Mouse (Mus musculus) layer of hippocampus, postnatal 14 days (tissue): Measurements from ENCODE around the gene Magi2. TPM values are rescaled to one million over a fixed set of nuclear protein-coding genes. Genes with fewer than 3 reads are reported as not detected.
A peak's percentile ranks its signal among the peaks of the same experiment; 100 is the strongest.

Experiments
- DNase-seq, 2 experiments: peaks; one replicate each; pipeline ENCODE4 v3.0.0; 2021 to 2022; ENCODE audit warnings: low spot score in 2 of 2, mixed read lengths in 1 of 2
- total RNA-seq, 2 experiments: library from RNA; stranded (reverse); gene quantifications; 2 replicates each; pipeline ENCODE4 v1.2.3; 2021

The Magi2 gene
- total RNA-seq, 2 experiments from 2014 or later, result 108 to 117 TPM

DNA sequence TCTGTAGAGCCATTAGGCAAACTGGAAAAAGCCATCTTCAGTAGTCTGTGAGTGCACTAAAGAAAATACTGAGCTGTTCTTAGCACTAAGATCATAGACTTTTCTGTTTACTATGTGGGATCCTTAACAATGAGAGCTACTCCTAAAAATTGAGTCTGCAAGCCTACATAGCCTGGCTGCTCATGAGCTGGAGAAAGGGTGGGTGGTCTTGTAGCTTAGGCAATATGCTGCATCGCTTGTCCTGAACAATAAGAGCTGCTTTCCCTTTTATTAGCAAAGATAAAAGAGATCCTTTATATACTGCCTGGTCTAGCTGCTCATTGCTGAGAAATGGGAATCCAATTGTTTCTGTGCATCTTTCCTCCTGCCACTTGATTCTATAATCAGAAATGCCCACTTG is 841.7 kb downstream of the Magi2 start:
- no peak for DNase-seq

- DNase-seq, result no peak
These were observed 842.2 kb downstream of the Magi2 start for GRCm38 (mm10) chr5:20068921-20069486.

- no peak for DNase-seq
These were observed 847.3 kb downstream of the Magi2 start for GRCm38 (mm10) chr5:20074101-20074500.

DNA sequence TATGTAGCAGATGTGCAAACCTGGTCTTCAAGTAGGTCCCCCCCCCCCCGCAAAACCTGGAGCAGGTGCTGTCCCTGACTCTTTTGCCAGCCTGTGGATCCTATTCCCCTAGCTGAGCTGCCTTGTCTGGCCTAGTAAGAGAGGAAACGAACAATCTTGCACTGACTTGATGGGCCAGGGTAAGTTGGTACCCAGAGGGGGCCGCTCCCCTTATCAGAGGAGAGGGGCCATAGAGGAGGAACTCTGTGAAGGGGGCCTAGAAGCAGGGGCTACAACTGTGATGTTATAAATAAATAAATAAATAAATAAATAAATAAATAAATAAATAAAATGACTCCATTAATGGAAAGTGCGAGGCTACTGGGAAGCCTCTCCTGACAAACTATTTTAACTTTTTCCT is 848.0 kb downstream of the Magi2 start:
- no peak for DNase-seq

DNA sequence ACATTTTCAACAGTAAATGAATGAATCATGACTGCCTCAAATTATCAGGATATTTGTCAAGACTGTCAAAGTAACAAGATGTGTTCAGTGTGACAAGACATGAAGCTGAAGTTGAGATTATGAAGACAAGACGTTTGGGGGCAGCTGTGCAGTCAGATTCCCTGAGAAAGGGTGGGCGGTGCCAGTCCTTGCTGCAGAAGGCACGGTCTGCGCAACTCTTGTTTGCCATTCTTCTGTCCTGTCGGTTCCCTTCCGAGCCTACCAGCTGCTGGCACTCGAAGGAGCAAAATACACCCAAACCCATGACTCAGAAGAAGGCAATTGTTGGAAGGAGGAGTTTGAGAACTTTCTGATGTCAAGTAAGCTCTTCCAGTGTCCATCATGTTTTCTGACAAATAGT is 852.1 kb downstream of the Magi2 start:
- DNase-seq, result peak; percentile 31 to 35

DNA sequence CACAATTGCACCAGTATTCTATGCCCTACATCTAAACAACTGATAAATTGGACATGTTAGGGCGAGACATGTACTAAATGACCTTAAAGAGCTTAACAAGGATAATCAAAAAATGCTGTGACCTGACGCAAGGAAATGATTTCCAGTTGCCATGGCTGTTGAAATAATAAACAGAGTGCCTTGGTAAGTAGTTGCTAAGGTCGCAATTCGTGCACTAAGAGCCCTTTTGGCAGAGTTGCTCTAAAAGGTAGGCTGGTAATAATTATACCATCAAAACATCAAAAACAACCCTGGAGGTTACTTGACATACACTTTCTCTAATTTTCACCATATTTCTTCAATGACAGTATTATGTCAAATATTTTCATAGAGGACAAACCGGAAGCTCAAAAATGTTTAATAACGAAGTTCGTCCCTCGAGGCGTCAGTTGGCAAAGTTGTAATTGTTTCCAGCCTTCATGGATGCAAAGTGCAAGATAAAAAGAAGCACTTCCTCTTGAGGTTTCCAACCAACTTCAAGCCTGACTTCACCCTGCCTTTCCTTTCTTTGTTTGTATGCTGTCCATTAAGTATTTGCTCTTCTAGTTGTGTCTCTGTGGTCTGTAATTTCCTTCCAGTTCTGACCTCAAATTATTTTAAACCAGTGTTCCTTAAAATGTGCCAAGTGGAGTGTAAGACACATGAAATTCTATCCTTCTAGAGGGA is 853.9 kb downstream of the Magi2 start:
- DNase-seq, result no peak

GRCm38 (mm10) chr5:20082368-20082767 is 855.5 kb downstream of the Magi2 start:
- no peak for DNase-seq

DNA sequence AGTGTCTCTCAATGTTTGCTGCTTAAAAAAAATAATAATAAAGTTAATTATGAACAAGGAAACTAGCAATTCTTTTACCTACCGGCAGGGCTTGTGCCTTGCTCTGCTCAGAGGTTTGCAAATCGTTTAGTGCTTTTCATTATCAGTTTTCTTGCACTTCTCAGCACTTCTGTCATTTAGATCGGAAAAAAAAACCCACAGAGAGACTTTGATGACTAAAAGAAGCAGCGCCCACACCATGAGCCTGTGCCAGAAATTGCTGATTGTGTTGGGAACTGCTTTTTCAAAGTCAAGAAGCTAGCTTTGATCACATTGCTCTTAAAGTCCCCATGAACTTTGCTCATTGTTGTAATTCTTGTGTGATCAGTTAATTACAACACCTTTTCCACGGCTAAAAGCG is 860.2 kb downstream of the Magi2 start:
- DNase-seq, result peak in 1 of 2 experiments; percentile 42

GRCm38 (mm10) chr5:20103869-20104268 is 877.0 kb downstream of the Magi2 start:
- no peak for DNase-seq

GRCm38 (mm10) chr5:20104496-20104895 is 877.7 kb downstream of the Magi2 start:
- no peak for DNase-seq

DNA sequence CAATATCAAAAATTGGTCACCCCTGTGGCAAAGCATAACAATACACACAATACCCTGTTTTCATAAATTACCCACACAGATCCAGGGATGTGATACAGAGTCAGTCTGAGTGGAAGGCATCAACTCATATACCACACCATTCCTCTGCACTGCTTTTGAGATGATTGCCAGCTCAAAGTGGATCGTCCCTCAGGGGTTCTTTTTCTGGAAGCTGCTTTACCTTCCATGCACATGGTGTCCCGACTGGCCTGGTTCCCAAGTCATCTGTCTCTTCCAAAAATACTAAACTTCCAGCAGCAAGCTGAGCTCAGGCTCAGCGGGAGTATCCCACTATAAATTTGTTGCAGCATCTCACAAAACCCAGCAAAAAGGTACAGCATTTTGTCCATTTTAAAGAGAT is 882.7 kb downstream of the Magi2 start:
- DNase-seq, result no peak

GRCm38 (mm10) chr5:20117156-20117555 is 890.3 kb downstream of the Magi2 start:
- no peak for DNase-seq

GRCm38 (mm10) chr5:20140235-20140634 is 913.4 kb downstream of the Magi2 start:
- no peak for DNase-seq

DNA sequence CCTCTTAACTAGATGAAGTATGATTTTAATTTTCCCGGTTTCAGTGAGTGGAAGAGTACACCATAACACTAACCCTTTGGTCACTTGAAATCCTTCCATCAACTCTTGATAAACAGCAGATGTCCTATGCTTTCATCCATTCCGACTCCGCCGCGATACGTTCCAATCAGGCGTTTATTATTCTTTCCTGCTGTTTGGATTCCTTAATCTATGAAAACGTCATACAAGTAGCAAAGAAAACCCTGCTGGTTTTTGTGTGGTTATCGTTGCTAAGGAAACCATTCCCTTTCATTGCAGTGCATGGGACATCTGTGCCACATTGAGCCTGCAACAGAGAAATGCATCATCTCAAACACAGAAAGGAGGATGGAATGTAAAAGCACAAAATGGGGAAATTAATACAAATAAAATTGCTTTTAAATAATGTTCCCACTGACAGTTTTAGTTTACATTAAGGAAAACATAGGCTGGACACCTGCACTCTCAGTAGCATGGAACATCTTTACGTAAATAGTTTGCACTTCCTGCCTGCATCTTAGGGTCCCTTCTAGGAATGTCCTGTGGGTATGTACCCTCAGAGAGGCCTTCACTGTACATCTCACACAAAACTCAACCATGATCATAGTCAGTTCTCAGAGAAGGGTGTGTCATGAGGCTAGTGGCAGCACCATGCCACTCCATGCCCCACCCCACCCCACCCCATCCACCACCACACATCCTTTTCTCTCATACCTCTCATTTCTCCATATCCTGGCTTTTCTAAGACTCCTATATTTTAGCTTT is 914.0 kb downstream of the Magi2 start:
- DNase-seq, result peak in 1 of 2 experiments; percentile 64

DNA sequence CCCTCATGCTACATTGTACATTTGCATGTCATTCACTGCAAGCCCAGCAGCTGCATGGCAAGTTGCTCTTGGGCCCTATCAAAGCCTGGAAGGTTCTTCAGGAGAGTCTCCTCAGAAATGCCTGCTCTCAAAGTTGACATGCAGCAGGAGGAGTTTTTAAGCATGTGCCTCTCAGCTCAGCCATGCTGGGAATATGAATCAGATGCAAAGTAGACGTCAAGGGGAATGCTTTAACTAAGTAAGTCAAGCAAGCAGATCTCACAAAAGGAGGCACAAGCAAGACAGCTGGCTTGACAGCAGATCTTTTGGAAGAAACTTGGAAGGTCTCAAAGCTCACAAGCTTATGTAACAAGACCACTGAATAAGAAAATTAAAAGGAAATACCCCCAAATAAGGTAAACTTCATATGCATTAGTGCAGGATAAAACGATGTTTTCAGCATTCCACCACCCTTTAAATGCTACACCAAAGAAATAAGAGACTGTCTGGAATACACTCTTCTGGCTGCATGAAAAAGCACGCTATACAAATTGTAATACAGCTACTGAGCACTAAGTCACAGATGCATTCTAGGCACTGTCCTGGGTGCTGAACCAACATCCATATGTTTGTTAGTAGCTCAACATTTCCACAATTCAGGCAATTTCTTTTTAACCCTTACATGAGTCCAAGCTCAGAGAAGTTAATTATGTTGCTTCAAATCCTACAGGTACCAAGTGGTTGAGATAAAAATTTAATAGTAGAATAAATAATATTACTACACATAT is 926.7 kb downstream of the Magi2 start:
- DNase-seq, result peak in 1 of 2 experiments; percentile 34

DNA sequence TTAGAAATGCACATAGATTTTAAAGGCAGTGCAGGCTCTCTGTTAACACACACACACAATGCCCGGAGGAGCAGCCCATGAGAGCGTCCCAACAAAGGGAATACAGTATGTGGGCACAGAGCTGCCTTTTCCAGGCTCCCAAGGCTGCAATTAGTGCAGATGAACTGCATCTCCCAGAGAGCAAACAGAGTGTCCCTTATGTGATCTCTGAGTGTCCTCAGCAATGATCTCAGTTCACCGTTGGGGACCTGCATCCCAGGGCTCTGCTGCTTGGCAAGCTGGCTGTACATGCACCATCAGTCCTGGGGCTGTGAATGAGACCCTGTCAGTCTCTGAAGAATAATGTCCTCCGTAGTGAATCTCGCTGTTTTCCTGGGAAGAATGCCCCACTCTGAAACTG is 969.9 kb downstream of the Magi2 start:
- DNase-seq, result peak in 1 of 2 experiments; percentile 51

DNA sequence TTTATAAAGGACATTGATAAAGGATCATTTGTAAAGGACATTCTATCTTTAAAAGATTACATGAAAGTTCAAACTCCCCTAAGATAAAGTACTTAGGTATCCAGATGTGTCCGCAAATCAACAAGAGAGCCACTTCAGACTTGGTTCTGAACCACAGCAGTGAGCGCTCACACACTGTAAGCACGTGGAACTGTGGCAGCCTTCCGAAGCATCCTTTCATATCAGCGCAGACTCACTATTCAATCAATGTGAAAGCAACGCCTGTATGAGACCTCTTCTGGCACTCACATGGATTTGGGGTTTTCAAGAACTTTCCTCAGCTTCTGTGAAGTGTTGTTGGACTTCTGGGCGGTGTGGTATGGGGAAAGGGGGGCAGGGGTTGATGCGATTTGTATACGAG is 970.6 kb downstream of the Magi2 start:
- no peak for DNase-seq

- DNase-seq, result no peak
These were observed 974.5 kb downstream of the Magi2 start for GRCm38 (mm10) chr5:20201348-20201747.

GRCm38 (mm10) chr5:20208110-20208509 is 981.3 kb downstream of the Magi2 start:
- no peak for DNase-seq

GRCm38 (mm10) chr5:20213299-20213698 is 986.5 kb downstream of the Magi2 start:
- no peak for DNase-seq

DNA sequence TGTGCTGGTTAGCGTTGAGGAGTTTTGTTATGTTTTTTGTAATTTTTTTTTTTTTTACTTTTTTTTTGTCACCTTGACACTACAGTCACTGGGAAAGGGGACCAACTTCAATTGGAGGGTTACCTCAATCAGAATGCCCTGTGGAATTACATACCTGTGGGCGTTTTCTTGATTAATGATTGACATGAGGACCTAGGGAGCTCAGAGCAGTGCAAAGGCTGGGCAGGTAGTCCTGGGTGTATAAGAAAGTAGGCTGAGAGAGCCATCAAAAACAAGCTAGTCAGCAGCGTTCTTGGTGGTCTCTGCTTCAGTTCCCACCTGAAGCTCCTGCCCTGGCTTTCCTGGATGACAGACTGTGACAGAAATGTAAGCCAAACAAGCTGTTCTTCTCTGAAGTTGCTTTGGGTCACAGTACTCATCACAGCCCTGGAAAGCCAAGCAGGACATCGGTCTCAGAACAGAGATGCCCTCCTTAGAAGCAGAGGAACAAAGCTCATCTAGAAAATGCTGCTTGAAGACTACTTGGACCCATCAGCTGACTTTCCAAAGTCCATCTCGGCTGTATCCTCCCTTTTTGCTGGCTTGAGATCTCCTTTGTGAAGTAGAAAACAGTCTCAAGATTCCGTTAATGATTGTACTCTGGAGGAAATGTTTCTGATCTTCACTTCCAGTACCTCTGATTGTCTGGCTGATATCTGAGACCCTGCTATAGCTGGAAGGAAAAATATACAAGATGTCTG is 999.8 kb downstream of the Magi2 start:
- no peak for DNase-seq
